Mouse (Mus musculus): ENCODE measurements at regions not wholly inside any gene's neighbourhood (a gene's known extent, or its start where the extent isn't known, plus 50 kb on each side); places are given as distances from the start of the nearest gene placed in this dataset. TPM values are rescaled to one million over a fixed set of nuclear protein-coding genes. Genes with fewer than 3 reads are reported as not detected.

DNA sequence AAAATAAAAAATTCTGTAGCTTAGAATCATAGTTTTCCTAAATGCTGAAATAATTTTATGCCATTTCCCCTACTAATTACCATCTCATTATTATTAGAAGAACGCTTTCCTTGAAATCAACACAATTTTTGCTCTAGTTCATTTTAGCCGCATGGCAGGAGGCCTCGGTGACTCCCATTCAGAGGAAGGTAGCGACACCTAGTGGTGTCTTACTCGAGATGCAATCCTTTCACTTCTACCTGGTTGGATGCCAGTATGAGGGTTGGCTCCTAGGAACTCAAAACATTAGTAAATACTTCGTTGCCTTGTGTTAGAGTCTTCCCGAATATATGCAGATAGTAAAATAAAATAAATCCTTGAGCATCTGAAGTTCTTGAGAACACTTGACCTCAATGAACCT lies 76.3 kb upstream of the Pitrm1 start:
- ATAC-seq (0 out of 2 replicates have a peak, but pooled peaks have one; percentile 63), DNase-seq (ENCODE audit: low spot score) (peak; percentile 90)
- Histone ChIP-seq H3K27me3 (replicated peaks; ENCODE audit: insufficient read depth, low read length) (no peaks in the 10 kb centered on the region), H3K9ac (replicated peaks; ENCODE audit: low read depth) (no peak overlapping the region), H3K4me3 (ENCODE audit: low read depth, low read length) (no peak overlapping the region), H3K4me2 (replicated peaks; ENCODE audit: low read depth, low read length) (no peak overlapping the region), H3K36me3 (ENCODE audit: insufficient read depth, low read length) (no peaks in the 10 kb centered on the region), H3K9me3 (ENCODE audit: low read length) (no peaks in the 10 kb centered on the region), H3K27ac (ENCODE audit: low read length) (no peak overlapping the region), H3K4me1 (ENCODE audit: insufficient read depth, low read depth, low read length) (no peaks in the 10 kb centered on the region)
- no peak for TF ChIP-seq EP300 (IDR thresholded peaks at IDR 0.05)
- peak; percentile 94 for TF ChIP-seq CTCF (IDR thresholded peaks at IDR 0.05)
- WGBS = 10% methylated on average over 7 of the region's 7 CpGs

DNA sequence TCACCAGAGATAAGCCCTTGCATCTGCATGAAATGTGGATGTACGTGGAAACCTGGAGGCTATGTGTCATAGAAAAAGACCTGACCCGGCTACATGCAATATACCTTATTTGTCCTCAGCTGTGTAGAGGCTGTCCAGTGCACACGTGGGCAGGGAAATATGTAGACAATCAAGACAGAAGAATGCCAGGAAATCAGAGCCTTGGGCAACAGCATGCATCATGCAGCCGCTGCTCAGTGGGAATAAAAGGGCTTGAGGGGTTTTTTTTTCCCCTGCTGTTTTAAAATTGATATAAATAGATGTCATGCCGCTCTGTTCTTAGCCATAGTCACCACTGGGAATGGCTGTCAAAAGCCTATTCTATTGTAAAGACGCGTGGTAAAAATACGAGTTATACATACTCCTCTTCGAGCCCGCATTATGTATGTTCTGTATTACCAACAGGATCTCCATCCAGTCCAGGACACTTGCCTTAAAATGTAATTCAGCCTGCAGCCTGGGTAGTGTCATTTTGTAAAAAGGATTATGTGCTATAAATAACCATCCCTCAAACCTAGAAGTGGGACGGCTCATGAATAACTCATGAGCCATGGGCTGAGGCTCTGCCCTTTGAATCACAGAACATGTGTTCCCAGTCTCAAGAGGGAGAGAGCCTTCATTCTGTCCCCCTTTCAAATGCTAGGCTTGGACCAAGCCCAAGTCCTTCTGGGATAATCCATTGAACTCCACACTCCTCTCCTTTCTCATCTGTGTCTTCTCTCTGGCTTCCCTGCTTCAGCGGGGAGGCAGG lies 74.4 kb upstream of the Pitrm1 start:
- Histone ChIP-seq H3K4me2 (replicated peaks; ENCODE audit: low read depth, low read length) (no peak overlapping the region), H3K9me3 (ENCODE audit: low read length) (no peaks in the 10 kb centered on the region), H3K4me1 (ENCODE audit: insufficient read depth, low read depth, low read length) (no peaks in the 10 kb centered on the region), H3K36me3 (ENCODE audit: insufficient read depth, low read length) (no peaks in the 10 kb centered on the region), H3K4me3 (ENCODE audit: low read depth, low read length) (no peak overlapping the region), H3K27ac (ENCODE audit: low read length) (no peak overlapping the region), H3K27me3 (replicated peaks; ENCODE audit: insufficient read depth, low read length) (no peaks in the 10 kb centered on the region), H3K9ac (replicated peaks; ENCODE audit: low read depth) (no peak overlapping the region)
- 63% methylated on average over 12 of the region's 12 CpGs for WGBS
- no peak for DNase-seq (ENCODE audit: low spot score)
- no peak for TF ChIP-seq CTCF (IDR thresholded peaks at IDR 0.05)
- no peak for TF ChIP-seq EP300 (IDR thresholded peaks at IDR 0.05)
- ATAC-seq = no peak

DNA sequence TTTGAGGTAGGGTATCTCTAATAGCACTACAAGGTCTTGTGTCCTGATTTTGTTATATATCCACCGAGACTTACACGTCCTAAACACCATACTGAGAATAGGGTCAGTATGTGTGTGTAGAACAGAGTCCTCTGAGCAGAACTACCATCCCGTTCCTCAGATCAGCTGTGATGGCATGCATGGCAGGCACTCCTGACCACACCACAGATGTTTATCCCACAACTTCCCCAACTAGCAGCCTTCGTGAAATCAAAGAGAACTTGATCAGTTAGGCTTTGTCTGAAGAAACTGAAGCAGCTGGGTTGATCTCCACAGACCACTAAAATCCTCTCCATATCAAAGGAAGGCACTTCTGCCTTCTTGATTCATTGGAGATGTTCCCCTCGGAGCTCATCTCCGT lies 68.3 kb upstream of the Pitrm1 start:
- ATAC-seq = no peak
- TF ChIP-seq CTCF (IDR thresholded peaks at IDR 0.05) (no peak), EP300 (IDR thresholded peaks at IDR 0.05) (no peak)
- H3K4me2 ChIP-seq (replicated peaks; ENCODE audit: low read depth, low read length) = no peak overlapping the region
- H3K27ac ChIP-seq (ENCODE audit: low read length) = no peak overlapping the region
- no peak for DNase-seq (ENCODE audit: low spot score)
- H3K27me3 ChIP-seq (replicated peaks; ENCODE audit: insufficient read depth, low read length) = no peaks in the 10 kb centered on the region
- no peaks in the 10 kb centered on the region for H3K9me3 ChIP-seq (ENCODE audit: low read length)
- no peak overlapping the region for H3K9ac ChIP-seq (replicated peaks; ENCODE audit: low read depth)
- WGBS = 70% methylated on average over 6 of the region's 6 CpGs
- H3K4me1 ChIP-seq (ENCODE audit: insufficient read depth, low read depth, low read length) = no peaks in the 10 kb centered on the region
- no peak overlapping the region for H3K4me3 ChIP-seq (ENCODE audit: low read depth, low read length)
- H3K36me3 ChIP-seq (ENCODE audit: insufficient read depth, low read length) = no peaks in the 10 kb centered on the region

- Histone ChIP-seq H3K27me3 (replicated peaks; ENCODE audit: insufficient read depth, low read length) (no peaks in the 10 kb centered on the region), H3K4me2 (replicated peaks; ENCODE audit: low read depth, low read length) (no peak overlapping the region), H3K36me3 (ENCODE audit: insufficient read depth, low read length) (no peaks in the 10 kb centered on the region), H3K27ac (ENCODE audit: low read length) (no peak overlapping the region), H3K9ac (replicated peaks; ENCODE audit: low read depth) (no peak overlapping the region), H3K4me3 (ENCODE audit: low read depth, low read length) (no peak overlapping the region), H3K4me1 (ENCODE audit: insufficient read depth, low read depth, low read length) (no peaks in the 10 kb centered on the region), H3K9me3 (ENCODE audit: low read length) (no peaks in the 10 kb centered on the region)
- no peak for TF ChIP-seq EP300 (IDR thresholded peaks at IDR 0.05)
- no peak for TF ChIP-seq CTCF (IDR thresholded peaks at IDR 0.05)
- ATAC-seq (no peak), DNase-seq (ENCODE audit: low spot score) (no peak)
These were observed 63.5 kb upstream of the Pitrm1 start for GRCm38 (mm10) chr13:6484418-6484817.

DNA sequence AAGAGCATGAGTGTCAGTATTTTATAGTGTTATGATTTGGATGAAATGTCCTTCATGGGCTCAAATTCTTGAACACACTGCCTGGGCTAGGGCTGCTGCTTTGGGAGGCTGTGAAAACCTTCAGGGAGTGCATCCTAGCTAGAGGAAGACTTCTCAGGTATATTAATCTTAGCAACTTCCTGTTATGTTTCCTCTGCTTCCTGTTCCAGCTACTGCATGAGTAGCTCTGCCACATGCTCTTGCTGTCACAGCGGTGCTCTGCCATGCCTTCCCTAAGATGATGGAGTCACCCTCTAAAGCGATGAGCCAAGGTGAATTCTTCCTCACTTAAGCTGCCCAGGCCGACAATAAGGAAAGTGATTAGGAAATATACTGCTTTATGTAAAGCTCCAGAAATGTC lies 60.1 kb upstream of the Pitrm1 start:
- WGBS = 77% methylated on average over 3 of the region's 3 CpGs
- Histone ChIP-seq H3K27me3 (replicated peaks; ENCODE audit: insufficient read depth, low read length) (no peaks in the 10 kb centered on the region), H3K4me1 (ENCODE audit: insufficient read depth, low read depth, low read length) (no peaks in the 10 kb centered on the region), H3K9ac (replicated peaks; ENCODE audit: low read depth) (no peak overlapping the region), H3K36me3 (ENCODE audit: insufficient read depth, low read length) (no peaks in the 10 kb centered on the region), H3K9me3 (ENCODE audit: low read length) (no peaks in the 10 kb centered on the region), H3K27ac (ENCODE audit: low read length) (no peak overlapping the region), H3K4me3 (ENCODE audit: low read depth, low read length) (no peak overlapping the region), H3K4me2 (replicated peaks; ENCODE audit: low read depth, low read length) (no peak overlapping the region)
- ATAC-seq (no peak), DNase-seq (ENCODE audit: low spot score) (no peak)
- TF ChIP-seq EP300 (IDR thresholded peaks at IDR 0.05) (no peak), CTCF (IDR thresholded peaks at IDR 0.05) (no peak)

GRCm38 (mm10) chr13:6492916-6493619 lies 54.9 kb upstream of the Pitrm1 start:
- no peaks in the 10 kb centered on the region for H3K27me3 ChIP-seq (replicated peaks; ENCODE audit: insufficient read depth, low read length)
- DNase-seq (ENCODE audit: low spot score) (no peak), ATAC-seq (no peak)
- no peak overlapping the region for H3K9ac ChIP-seq (replicated peaks; ENCODE audit: low read depth)
- TF ChIP-seq CTCF (IDR thresholded peaks at IDR 0.05) (no peak), EP300 (IDR thresholded peaks at IDR 0.05) (no peak)
- H3K4me2 ChIP-seq (replicated peaks; ENCODE audit: low read depth, low read length) = no peak overlapping the region
- H3K4me1 ChIP-seq (ENCODE audit: insufficient read depth, low read depth, low read length) = no peaks in the 10 kb centered on the region
- 45% methylated on average over 5 of the region's 5 CpGs for WGBS
- no peaks in the 10 kb centered on the region for H3K9me3 ChIP-seq (ENCODE audit: low read length)
- no peak overlapping the region for H3K4me3 ChIP-seq (ENCODE audit: low read depth, low read length)
- H3K27ac ChIP-seq (ENCODE audit: low read length) = no peak overlapping the region
- no peaks in the 10 kb centered on the region for H3K36me3 ChIP-seq (ENCODE audit: insufficient read depth, low read length)

Small RNA genes in the stretch of these regions (microRNA-seq; reads per million reads assigned to microRNA genes)
- gene Gm26259 = not detected
